Mouse (Mus musculus): ENCODE data around the gene Rap1gds1. TPM values are rescaled to one million over a fixed set of nuclear protein-coding genes. Genes with fewer than 3 reads are reported as not detected.
A peak's percentile ranks its signal among the peaks of the same experiment; 100 is the strongest.

Rap1gds1 gene
- 54.0 and 56.8 TPM in 2 replicates for polyA plus RNA-seq (2015; fragmentation: Nextera tagmentation; extraction: Ambion mirVana)

DNA sequence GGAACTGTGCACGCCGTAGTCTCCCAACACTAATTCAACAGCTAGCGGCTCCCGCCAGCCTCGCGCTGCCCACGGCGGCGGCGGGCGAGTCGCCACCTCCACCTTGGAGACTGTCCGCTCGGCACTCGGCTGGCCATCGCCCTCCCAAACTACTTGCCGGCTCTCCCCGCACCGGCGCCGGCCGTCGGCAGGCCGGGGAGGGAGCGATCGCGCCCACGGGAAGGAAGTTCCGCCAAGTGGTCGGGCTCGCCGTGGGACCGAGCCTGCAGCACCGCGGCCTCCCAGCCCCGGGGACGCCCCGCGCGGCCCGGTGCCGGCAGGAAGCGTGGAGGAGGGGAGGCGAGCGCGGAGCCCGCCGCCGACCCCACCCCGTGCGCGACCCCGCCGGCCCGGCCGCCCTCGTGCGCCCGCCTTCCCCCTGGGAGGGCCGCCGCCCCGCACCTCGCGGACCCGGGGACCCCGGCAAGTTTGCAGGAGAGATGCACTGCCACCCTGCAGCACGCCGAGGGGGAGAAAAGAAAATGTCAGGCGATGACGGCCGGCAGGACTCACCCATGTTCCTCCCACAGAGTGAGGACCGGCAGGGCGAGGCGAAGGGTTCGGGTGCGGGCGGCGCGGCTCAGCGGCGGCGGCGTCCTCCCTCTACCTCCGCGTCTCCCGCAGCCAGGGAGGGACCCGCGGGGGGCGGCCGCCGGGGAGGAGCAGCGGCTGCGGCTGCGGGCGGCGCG, at the start of gene Rap1gds1:
TSS of gene Rap1gds1 (minus strand) at position 718 of the 728 bp plus-strand sequence.
- Histone ChIP-seq H3K4me1 (replicated peaks) (peaks cover 8% of the 10 kb centered on the region), H3K9ac (replicated peaks) (peak within 1 kb of the TSS; percentile 85), H3K36me3 (no peaks in the 10 kb centered on the region), H3K4me3 (replicated peaks) (peak within 1 kb of the TSS; percentile 92), H3K4me2 (replicated peaks) (peak within 1 kb of the TSS; percentile 63), H3K9me3 (peaks cover 4% of the 10 kb centered on the region; the same call in 1 of the 2 replicates), H3K27ac (peak within 1 kb of the TSS; percentile 97), H3K27me3 (no peaks in the 10 kb centered on the region)
- under 1% methylated on average over 67 of the region's 97 CpGs for WGBS
- ATAC-seq = peak; percentile 71

GRCm38 (mm10) chr3:139118446-139118845, 43.4 kb upstream of the Rap1gds1 start:
- H3K4me1 ChIP-seq (replicated peaks) = 0 out of 2 replicates have a peak, but pooled peaks cover 4% of the 10 kb centered on the region
- H3K9me3 ChIP-seq = no peaks in the 10 kb centered on the region
- H3K9ac ChIP-seq (replicated peaks) = no peak overlapping the region
- H3K4me2 ChIP-seq (replicated peaks) = no peak overlapping the region
- H3K27ac ChIP-seq = no peak overlapping the region
- ATAC-seq = no peak
- H3K27me3 ChIP-seq = no peaks in the 10 kb centered on the region
- no peak overlapping the region for H3K4me3 ChIP-seq (replicated peaks)
- no peaks in the 10 kb centered on the region for H3K36me3 ChIP-seq

- WGBS = 61% methylated on average over 9 of the region's 9 CpGs
- Histone ChIP-seq H3K4me2 (replicated peaks) (no peak overlapping the region), H3K4me3 (replicated peaks) (no peak overlapping the region)
Measured at GRCm38 (mm10) chr3:139116733-139117337, 41.8 kb upstream of the Rap1gds1 start.

DNA sequence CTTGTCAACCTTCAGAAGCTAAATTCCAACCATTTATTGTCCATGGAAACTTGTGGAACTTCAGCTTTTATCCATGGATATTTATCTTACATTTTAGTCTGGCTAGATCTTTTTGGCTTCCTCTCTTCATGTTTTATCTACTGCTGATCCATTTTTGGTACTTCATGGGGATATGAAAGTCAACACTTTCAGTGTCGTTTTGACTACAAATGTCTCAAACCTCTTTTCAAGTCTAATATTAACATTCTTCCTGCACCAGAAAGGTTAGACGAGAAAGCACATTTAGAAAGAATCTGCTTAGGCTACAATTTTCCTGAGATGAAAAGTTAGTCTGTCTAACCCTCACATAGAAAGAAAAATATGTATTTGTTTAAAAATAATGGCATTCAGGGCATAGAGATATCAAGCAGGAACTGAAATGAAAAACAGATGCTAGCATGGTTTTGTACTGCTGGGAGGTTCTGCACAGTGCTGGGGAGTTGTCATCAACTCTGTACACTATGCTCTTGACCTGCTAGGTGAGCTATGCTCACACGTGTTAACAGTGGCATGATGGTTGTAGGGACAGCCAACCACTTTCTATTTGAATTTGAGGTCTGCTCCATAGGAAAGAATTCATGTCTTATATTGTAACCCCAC, 37.5 kb upstream of the Rap1gds1 start:
- no peak overlapping the region for H3K27ac ChIP-seq
- H3K27me3 ChIP-seq = no peaks in the 10 kb centered on the region
- H3K4me1 ChIP-seq (replicated peaks) = 0 out of 2 replicates have a peak, but pooled peaks cover 4% of the 10 kb centered on the region
- no peak overlapping the region for H3K9ac ChIP-seq (replicated peaks)
- H3K4me2 ChIP-seq (replicated peaks) = no peak overlapping the region
- H3K9me3 ChIP-seq = no peaks in the 10 kb centered on the region
- no peak for ATAC-seq
- WGBS = 82% methylated on average over 3 of the region's 3 CpGs
- H3K36me3 ChIP-seq = no peaks in the 10 kb centered on the region
- no peak overlapping the region for H3K4me3 ChIP-seq (replicated peaks)

More at GRCm38 (mm10) chr3:139116733-139117337, 41.8 kb upstream of the Rap1gds1 start:
- Histone ChIP-seq H3K36me3 (no peaks in the 10 kb centered on the region), H3K9me3 (no peaks in the 10 kb centered on the region), H3K4me1 (replicated peaks) (0 out of 2 replicates have a peak, but pooled peaks cover 4% of the 10 kb centered on the region), H3K27me3 (no peaks in the 10 kb centered on the region), H3K9ac (replicated peaks) (no peak overlapping the region), H3K27ac (no peak overlapping the region)
- ATAC-seq = no peak

DNA sequence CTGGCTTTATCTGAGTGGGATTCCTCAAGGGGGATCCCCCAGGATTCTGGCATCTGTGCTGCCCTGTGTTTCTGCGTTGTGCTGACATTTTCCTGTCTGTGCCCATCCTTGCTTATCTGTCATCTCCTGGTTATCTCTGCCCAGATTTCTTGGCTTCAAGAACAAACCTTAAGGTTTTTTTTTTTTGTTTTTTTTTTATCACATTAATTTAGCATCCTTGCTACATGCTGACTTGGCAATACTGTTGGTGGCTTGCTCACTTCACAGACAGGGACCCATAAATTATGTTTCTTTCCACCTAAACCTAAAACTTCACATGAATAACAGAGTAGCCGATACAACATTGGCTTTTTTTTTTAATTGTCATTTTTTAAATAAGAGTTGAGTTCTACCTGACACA, 36.9 kb upstream of the Rap1gds1 start:
- 89% methylated on average over 2 of the region's 2 CpGs for WGBS
- H3K36me3 ChIP-seq = no peaks in the 10 kb centered on the region
- no peak overlapping the region for H3K4me2 ChIP-seq (replicated peaks)
- no peak for ATAC-seq
- H3K4me1 ChIP-seq (replicated peaks) = 0 out of 2 replicates have a peak, but pooled peaks cover 4% of the 10 kb centered on the region
- no peaks in the 10 kb centered on the region for H3K9me3 ChIP-seq
- no peak overlapping the region for H3K4me3 ChIP-seq (replicated peaks)
- H3K9ac ChIP-seq (replicated peaks) = no peak overlapping the region
- H3K27ac ChIP-seq = no peak overlapping the region
- no peaks in the 10 kb centered on the region for H3K27me3 ChIP-seq

- ATAC-seq = no peak
- no peak overlapping the region for H3K4me3 ChIP-seq (replicated peaks)
- no peak overlapping the region for H3K9ac ChIP-seq (replicated peaks)
- H3K4me1 ChIP-seq (replicated peaks) = no peaks in the 10 kb centered on the region
- H3K36me3 ChIP-seq = no peaks in the 10 kb centered on the region
- H3K4me2 ChIP-seq (replicated peaks) = no peak overlapping the region
- no peaks in the 10 kb centered on the region for H3K9me3 ChIP-seq
- H3K27me3 ChIP-seq = no peaks in the 10 kb centered on the region
- WGBS = 85% methylated on average over 5 of the region's 5 CpGs
- no peak overlapping the region for H3K27ac ChIP-seq
Measured at GRCm38 (mm10) chr3:139108176-139108575, 33.2 kb upstream of the Rap1gds1 start.

- H3K36me3 ChIP-seq = no peaks in the 10 kb centered on the region
- H3K4me1 ChIP-seq (replicated peaks) = no peaks in the 10 kb centered on the region
- H3K9me3 ChIP-seq = no peaks in the 10 kb centered on the region
- no peak overlapping the region for H3K4me3 ChIP-seq (replicated peaks)
- no peaks in the 10 kb centered on the region for H3K27me3 ChIP-seq
- no peak overlapping the region for H3K4me2 ChIP-seq (replicated peaks)
- 62% methylated on average over 2 of the region's 2 CpGs for WGBS
- H3K27ac ChIP-seq = no peak overlapping the region
- no peak overlapping the region for H3K9ac ChIP-seq (replicated peaks)
- ATAC-seq = no peak
Measured at GRCm38 (mm10) chr3:139103914-139104313, 28.9 kb upstream of the Rap1gds1 start.

GRCm38 (mm10) chr3:139103346-139103745, 28.3 kb upstream of the Rap1gds1 start:
- Histone ChIP-seq H3K9me3 (no peaks in the 10 kb centered on the region), H3K27me3 (no peaks in the 10 kb centered on the region), H3K36me3 (no peaks in the 10 kb centered on the region), H3K27ac (no peak overlapping the region), H3K9ac (replicated peaks) (no peak overlapping the region), H3K4me3 (replicated peaks) (no peak overlapping the region), H3K4me1 (replicated peaks) (no peaks in the 10 kb centered on the region), H3K4me2 (replicated peaks) (no peak overlapping the region)
- WGBS = 81% methylated on average over 3 of the region's 3 CpGs
- no peak for ATAC-seq

GRCm38 (mm10) chr3:139101941-139102340, 26.9 kb upstream of the Rap1gds1 start:
- 85% methylated on average over 1 of the region's 1 CpGs for WGBS
- ATAC-seq = no peak
- no peak overlapping the region for H3K4me3 ChIP-seq (replicated peaks)
- no peaks in the 10 kb centered on the region for H3K9me3 ChIP-seq
- H3K27me3 ChIP-seq = no peaks in the 10 kb centered on the region
- H3K4me2 ChIP-seq (replicated peaks) = no peak overlapping the region
- H3K27ac ChIP-seq = no peak overlapping the region
- H3K36me3 ChIP-seq = no peaks in the 10 kb centered on the region
- H3K4me1 ChIP-seq (replicated peaks) = no peaks in the 10 kb centered on the region
- no peak overlapping the region for H3K9ac ChIP-seq (replicated peaks)

DNA sequence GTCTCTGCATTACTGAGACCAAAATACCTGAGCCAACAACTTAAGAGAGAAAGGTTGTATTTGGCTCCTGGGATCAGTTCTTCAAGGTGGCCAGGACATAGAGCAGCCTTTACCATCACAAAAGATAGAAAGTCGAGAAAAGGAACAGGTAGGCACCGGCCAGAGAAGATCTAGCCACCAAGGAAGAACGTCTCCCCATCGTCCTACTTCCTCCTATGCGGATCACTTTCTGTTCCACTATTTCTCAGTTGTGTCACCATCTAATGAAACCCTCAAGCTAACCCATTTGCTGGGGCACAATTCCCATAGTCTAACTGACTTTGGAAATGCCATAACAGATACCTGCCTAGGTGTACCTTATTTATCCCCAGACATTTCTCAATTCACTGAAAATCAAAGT, 24.3 kb upstream of the Rap1gds1 start:
- no peak for ATAC-seq
- WGBS = 93% methylated on average over 5 of the region's 5 CpGs
- H3K27ac ChIP-seq = no peak overlapping the region
- no peaks in the 10 kb centered on the region for H3K9me3 ChIP-seq
- H3K4me3 ChIP-seq (replicated peaks) = no peak overlapping the region
- no peaks in the 10 kb centered on the region for H3K36me3 ChIP-seq
- H3K27me3 ChIP-seq = no peaks in the 10 kb centered on the region
- no peaks in the 10 kb centered on the region for H3K4me1 ChIP-seq (replicated peaks)
- H3K4me2 ChIP-seq (replicated peaks) = no peak overlapping the region
- H3K9ac ChIP-seq (replicated peaks) = no peak overlapping the region

DNA sequence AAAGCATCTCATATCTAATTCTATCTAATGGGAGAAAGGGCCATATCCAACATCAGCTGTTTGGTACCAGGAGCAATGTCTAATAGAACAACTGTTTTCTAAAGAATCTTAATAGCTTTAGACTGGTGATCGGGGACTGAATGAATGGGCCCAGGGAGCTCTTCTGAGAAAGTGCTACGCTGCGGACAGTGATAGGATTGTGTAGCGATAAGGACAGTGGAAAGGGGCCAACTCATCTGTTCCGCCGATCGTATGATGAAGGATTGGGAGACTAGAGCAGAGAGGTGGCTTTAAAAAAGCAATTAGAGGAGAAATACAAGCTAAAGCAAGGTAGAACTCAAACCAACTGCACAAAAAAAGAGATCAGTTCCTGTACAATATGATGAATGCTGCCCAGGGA, 20.9 kb upstream of the Rap1gds1 start:
- WGBS = 65% methylated on average over 7 of the region's 7 CpGs
- H3K4me3 ChIP-seq (replicated peaks) = no peak overlapping the region
- H3K4me1 ChIP-seq (replicated peaks) = no peaks in the 10 kb centered on the region
- ATAC-seq = no peak
- H3K9ac ChIP-seq (replicated peaks) = no peak overlapping the region
- peaks cover 7% of the 10 kb centered on the region; the same call in 1 of the 2 replicates for H3K9me3 ChIP-seq
- no peak overlapping the region for H3K27ac ChIP-seq
- no peak overlapping the region for H3K4me2 ChIP-seq (replicated peaks)
- H3K27me3 ChIP-seq = no peaks in the 10 kb centered on the region
- H3K36me3 ChIP-seq = no peaks in the 10 kb centered on the region

DNA sequence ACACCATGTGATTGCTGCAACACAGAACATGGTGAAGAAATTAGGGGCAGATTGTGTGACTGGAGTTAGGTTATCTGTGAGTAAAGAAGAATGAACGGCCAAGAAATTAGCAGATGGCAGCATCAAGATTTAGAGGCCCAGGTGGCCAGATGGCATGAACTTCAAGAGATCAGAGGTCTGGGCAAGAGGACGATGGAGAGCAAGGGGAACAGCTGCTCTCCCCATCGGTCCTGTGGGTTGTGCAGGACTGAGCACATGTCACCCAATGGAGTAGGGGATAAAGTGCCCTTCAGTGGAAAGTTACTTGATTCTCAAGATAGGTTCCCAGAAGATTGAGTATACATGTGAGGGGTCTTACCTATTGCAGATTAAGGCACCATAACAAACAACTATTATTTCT, 13.5 kb upstream of the Rap1gds1 start:
- no peaks in the 10 kb centered on the region for H3K4me1 ChIP-seq (replicated peaks)
- H3K9me3 ChIP-seq = peaks cover 13% of the 10 kb centered on the region
- H3K4me3 ChIP-seq (replicated peaks) = no peak overlapping the region
- H3K36me3 ChIP-seq = no peaks in the 10 kb centered on the region
- no peak overlapping the region for H3K27ac ChIP-seq
- H3K27me3 ChIP-seq = no peaks in the 10 kb centered on the region
- no peak overlapping the region for H3K9ac ChIP-seq (replicated peaks)
- no peak for ATAC-seq
- 87% methylated on average over 3 of the region's 3 CpGs for WGBS
- no peak overlapping the region for H3K4me2 ChIP-seq (replicated peaks)

All from midbrain, embryonic 13.5 days (tissue).